Mouse (Mus musculus) cerebellum, adult 18-20 months (tissue): ENCODE results near the gene Racgap1.

ENCODE experiments used
- DNase-seq, 2 experiments: peaks; one replicate each; pipeline ENCODE4 v3.0.0; 2021

The Racgap1 gene

DNA sequence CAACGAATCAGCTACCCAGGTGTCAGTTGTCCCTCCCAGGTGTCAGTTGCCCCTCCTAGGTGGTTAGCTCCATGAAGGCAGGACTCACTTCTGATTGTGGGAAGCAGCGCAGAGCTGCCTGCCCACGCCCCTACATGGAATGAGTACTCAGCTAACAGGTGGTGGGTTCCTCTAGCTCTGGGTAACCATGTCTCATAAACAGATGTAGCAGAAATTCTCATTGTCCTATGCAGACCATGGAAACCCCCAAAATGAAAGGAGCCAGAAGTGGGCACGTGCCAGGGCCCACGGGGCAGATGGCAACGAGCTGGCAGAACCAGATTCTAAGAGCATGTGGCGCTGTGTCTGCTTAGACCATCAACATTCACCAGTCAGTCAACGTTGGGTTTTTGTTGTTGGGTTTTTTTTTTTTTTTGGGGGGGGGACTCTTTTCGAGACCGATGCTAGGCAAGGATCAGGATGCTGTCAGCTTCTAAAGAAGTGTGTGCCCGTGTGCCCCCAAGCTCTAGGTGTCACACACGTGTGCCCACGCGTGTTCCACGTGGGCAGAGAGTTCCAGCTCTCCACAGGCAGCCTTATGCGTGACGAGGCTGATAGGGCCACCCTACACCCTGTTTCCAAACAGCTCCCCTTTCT is 12.6 kb upstream of the Racgap1 start:
- peak in 1 of 2 experiments; percentile 34 for DNase-seq

DNA sequence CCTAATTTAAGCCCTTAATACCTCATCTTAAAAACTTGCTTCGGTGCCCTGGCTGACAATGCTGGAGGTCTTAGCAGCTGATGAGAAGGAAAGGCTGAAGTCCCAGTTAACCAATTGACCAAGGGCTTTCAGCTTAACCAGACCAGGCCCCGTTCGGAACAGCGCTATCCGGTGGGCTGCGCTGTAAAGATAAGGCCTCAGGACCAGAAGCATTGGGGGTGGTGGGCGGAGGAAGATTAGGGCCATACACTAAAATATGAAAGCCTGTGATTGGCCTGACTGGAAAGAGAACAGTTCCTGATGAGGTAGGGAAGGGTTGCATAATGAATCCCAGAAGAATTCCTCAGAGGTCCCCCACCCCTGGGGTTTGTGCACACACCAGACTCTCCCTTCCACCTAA is 10.9 kb upstream of the Racgap1 start:
- DNase-seq, result no peak

DNA sequence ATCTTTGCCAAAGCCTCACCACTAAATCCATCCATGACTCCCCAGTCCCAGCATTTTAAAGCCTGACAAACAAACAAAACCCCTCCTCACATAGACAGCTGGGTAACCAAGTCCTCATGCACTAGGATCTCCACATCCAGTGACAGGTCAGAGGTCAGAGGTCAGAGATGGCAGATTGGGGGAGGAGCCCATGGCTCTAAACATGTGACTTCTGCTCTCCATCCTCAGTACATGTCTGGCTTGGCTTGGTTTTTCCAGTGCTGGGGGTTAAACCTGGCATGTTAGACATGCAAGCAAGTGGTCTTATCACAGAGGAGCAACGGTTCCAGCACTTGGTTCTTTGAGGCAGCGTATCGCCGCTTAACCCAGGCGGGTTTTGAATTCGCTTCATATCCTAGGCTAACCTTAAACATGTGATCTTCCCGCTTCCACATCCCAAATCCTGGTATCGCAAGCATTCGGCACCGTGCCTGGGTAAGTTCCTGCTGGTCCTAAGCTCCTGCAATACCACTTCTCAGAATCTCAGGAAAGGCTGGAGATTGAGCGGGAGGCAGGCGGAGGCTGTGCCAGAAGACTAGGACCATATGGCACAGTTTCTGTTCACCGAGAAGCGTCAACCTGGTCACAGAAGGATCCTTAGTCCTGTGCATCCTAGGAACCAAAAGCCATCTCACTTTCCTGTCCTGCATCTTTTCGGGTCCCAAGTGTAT is 9.8 kb upstream of the Racgap1 start:
- peak; percentile 74 to 83 for DNase-seq

DNA sequence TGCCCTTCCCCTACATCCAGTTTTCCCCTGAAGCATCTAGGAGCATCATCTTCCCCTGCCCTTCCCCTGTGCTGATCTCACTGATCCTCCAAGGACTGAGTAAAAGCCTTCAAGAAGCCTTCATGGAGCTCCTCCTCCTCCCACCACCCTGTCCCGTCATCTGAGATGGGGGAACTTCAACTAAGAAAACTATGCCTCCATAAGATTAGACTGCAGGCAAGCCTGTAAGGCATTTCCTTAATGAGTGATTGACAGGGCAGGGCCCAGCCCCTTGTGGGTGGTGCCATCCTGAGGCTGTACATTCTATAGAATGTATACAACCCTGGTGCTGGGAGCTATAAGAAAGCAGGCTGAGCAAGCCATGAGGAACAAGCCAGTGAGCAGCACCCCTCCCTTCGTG is 7.0 kb upstream of the Racgap1 start:
- DNase-seq, result no peak

DNA sequence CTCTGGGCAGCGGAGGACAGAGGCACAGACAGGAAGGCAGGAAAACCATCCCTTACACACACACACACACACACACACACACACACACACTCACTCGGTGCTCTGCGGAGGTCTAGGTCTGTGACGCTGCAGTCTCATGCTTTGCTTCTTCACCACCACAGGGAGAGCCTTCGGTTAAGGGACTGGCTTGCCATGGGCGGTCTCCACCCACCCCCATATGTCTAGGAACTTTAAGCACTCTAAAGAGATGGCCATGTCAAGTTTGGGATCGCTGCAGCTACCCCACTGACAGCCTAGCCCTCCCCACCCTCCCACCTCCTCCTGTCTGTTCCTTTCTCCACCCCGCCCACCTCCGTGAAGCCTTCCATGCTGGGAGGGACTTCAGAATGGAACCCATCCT is 4.5 kb upstream of the Racgap1 start:
- DNase-seq, result no peak

DNA sequence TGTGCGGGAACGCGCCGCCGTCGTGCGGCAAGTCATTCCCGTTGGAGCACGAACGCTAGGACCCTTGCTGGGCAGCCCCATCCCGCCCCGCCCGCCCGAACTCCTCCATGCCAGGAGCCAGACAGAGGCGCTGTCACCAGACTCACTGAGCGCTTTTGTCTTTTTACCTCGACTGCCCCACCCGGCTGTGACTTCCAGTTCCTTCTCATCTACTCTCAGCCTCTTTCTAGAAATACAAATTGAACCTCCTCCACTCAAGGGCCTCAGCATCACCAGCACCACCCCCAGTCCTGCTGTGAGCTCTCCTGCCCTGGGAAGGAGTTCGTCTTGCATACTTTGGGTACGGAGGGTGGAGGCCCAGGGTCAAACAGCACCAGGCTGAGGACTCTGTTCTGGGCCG is 2.4 kb upstream of the Racgap1 start:
- DNase-seq, result no peak

DNA sequence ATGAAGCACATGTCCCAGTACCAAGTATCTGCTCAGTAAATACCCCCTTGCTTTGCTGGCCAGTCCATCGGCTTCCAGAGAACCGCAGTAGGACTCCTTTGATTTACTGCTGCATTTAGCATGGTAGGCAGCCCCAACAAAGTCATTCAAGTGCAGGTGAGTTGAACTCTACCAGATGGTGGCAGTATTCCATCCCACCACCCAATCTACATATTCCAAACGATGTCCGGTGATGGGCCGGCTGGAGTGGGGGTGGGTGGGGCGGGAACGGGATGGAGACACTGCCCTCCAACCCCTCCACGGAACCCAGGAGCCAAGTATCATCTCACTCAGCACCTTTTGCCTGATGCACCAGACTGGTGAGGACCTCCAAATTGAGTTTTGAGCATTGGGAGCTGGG is 1.8 kb upstream of the Racgap1 start:
- DNase-seq, result no peak

DNA sequence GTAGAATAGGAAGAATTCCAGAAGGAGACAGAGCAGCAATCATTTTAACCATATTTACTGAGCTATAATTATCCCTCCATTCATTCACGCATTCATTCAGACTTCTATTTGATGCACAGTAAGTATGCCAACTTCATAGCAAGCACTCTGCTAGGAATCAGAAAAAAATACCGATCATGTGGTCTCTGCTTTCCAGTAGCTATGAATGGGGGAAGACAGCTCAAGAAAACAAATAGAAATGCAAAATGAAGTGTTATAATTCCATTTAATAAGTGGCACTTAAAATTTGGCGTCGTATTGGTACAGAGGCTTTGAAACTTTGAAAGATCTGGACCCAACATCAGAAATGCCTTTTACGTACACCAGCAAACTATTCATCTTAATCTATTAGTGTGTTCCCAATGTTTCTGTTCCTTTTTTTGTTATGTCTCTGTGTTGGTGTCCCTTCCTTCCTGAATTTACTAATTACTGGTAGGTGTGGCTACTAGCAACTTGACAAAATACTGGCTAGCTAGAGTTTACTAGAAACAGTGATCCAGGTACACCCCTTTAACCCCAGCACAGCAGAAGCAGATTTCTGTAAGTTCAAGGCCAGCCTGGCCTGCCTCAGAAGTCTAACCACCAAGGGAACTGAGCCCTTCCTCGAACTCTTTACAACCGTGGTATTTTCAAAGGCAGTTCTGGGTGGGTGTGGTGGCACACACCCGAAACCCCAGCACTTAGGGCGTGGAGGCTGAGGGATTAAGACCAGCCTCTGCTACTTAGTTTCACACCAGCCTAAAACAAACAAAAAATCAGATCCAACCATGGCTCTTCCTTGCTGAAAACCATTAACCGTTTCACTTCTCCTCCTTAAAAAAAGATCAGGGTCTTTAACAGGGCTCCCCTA is 772 bp upstream of the Racgap1 start:
- DNase-seq, result no peak

DNA sequence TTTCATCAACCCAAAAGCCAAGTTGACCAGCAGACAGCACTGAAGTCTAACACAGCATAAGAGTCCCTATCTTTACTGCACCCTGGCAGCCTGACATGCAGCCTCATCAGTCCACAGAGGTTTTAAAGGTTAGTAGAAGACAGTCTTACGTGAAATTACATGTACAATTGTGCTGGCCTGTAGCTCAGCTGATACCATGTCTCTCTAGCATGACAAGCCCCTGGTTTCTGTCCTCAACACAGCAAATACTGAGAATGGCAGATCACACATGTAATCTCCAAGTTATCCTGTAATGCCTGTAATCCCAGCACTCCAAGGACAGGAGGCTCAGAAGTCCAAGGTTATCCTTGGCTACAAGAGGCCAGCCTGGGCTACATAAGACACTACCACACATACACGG is 1.2 kb downstream of the Racgap1 start:
- DNase-seq, result no peak

DNA sequence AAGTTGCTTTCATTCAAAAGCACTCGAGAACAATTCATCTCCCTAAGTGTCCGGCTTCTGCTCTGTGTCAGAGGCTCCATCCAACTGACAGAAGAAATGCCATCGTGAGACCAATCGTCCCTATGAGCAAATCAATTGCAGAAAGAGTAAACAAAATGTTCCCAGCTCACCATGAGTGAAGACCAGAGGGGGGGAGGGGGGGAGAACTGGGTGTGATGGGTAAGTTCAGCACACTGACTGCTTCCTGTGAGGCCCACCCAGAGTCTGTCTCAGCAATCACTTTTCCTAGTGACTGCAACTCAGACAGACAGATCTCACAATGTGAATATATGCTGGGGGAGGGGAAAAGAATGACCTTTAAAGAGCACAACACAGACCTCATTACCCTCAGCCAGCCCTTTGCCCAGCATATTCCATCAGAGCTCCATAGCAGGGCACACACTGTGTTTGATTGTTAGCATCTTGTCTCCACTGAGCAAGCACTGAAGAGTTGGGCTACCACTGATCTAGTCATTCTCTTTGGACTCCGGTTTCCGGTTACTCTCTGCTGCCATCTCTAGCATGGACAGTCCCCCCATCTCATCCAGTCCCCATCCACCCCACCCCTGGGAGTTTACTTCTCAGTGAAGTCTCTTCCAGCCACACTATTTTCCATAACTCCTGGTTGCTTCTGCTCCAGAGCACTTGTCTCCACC is 2.2 kb downstream of the Racgap1 start:
- DNase-seq, result no peak

DNA sequence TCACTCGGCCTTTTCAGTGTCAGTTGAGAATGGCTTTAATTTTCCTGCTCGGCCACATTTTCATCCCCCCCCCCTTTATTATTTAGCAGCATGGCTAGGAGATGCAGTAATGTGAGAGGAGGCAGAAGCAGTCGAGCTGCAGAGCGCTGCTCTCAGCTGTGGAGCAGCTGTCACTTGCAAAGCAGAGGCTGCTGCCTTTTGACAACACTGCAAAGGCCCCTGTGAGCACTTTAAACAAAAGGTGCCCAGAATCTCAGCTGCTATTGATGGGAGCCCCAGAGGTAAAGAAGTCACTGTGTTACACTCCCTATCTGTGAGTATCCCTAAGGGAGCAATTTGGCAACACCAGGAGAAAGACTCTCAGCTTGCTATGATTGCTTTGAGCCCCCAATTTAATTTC is 3.1 kb downstream of the Racgap1 start:
- DNase-seq, result no peak

DNA sequence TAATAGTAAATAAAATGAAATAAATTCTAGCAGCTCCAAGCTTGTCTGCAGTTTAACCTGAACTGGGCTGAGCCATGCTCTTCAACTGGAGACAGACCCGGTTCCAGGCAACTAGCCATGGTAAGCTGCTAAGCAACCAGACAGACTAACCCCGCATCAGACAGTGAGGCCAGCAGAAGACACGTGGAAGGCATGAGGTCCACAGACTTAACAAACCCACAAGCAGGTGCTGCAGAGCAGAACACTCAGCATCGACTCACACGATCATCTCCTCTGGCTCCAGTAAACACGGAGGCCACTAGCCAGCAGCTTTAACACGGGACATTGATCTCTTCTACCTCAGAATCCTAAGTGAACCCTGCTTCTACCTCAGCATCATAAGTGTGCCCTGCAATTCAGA is 6.7 kb downstream of the Racgap1 start:
- DNase-seq, result peak in 1 of 2 experiments; percentile 55

DNA sequence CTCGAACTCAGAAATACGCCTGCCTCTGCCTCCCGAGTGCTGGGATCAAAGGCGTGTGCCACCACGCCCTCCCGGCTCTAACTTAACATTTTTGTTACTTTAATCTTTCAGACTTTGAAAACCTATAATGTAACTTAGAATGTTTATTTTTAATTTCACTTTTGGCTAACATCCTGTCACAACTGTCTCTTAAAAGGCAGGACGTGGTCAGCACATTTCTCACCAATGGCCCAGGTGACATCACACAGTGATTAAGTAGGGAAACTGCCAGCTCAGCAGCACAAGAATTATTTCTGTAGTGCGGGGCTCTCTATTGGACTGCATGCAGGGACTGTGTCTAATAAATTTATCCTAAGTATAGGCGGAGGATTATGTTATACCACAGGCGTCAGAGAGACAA is 7.6 kb downstream of the Racgap1 start:
- DNase-seq, result no peak

DNA sequence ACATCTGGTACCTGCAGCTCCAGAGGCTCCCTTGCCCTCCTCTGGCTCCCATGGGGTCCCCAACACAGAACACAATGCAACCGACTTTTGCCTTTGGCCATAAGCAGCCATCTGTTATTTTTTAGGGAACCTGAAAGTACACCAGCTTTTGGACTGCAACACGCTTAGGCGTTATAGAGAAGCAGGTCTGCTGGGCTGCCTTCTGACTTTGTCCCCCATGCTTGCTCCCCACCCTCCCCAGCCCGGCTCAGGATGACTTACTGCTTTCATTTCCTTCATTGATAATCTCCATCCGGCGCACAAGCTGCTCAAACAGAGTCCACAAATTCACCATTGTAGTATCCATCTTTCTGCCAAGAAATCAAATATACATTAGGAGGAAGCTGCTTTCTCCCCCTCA is 8.8 kb downstream of the Racgap1 start:
- no peak for DNase-seq

DNA sequence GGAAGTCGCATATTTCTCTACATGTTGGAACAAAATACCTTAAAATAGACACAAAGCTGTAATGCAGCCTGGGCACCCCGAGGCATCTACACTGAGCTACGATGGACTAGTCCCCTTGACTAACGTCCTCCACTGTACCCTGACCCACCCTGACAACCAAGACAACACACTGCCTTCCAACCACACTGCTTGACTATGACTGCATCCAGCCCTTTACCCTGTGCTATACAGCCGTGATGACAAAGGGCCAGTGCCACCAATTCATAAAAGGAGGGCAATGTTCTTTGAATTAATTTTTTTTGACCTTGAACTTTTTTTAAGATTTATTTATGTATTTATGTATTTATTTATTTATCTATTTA is 13.4 kb downstream of the Racgap1 start:
- DNase-seq, result no peak

DNA sequence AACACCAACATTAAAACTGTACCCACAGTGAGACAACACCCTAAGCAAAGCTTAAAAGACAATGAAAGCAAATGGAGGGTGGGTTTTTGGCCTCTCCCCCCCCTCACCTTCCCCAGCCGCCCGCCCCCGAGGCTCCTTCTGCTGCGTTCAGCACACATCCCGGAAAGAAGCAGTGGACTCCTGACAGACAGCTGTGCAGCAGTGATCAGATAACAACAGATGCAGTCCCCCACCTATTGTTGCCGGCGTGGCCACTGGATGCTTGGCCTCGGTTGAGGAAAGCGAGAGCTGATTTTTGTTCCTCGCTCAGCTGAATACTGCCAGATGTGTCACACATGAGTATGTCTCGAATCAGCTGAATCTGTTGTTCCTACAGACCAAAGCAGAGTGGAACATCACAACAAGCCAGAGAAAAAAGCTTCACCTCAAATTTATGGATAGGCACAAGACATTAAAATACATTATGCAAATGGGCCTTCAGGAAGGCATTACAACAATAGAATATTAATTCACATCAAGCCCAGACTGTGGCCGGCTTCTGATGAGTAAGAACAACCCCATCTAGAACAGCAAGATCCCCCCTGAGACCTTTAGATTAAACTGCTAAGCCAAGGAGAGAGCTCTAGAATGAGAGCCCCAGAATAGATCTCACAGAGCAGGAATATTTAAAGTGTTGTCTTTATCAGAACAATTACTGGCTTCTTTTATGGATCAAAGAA is 13.9 kb downstream of the Racgap1 start:
- no peak for DNase-seq

DNA sequence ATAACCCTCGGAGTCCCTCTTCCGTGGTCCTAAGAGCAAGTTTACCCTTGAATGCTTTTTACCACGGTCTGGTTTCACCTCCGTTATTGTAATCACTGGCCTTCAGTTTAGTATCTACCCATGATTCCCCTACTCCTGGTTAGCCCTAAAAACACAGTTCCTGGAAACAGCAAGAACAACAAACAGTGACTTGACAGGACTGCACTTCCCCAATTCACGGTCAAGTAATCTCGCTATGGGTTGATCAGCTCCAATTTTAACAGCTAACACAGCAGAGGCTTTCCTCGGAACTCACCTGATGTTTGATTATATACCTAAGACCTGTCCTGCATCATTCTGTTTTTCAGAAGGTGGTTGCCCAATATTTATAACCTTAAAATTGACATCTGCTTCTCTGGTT is 16.8 kb downstream of the Racgap1 start:
- DNase-seq, result no peak

DNA sequence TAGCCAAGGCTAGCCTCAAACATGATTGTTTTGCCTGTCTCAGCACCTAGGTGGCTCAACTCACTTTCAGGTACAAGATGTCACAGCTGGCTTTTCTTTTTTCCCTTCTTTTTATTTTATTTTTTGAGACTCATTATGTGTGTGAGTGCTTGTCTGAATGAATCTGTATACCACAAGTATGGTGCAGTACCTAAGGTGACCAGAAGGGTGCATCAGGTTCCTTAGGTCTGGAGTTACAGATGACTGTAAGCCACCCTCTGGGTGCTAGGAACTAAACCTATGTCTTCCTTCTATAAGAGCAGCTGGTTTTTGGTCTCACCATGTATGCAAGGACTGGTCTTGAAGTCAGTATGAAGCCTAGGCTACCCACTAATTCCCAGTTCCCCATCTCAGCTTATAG is 19.8 kb downstream of the Racgap1 start:
- DNase-seq, result no peak

DNA sequence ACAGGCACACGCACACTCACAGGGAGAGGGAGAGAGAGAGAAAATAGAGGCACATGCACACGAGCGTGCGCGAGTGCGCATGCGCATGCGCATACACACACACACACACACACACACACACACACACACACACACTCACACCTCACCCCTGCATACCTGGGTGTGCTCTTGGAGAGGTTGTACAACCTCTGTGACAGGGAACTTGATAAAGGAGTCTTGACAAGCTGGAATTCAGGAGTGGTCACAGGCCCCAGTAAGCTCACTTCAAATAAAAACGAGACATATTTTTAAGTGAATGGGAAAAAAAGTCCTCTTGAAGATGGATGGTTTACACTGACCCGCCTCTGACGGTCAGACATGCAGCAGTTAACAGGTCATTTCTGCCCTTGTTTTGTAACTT is 29.4 kb downstream of the Racgap1 start:
- no peak for DNase-seq

DNA sequence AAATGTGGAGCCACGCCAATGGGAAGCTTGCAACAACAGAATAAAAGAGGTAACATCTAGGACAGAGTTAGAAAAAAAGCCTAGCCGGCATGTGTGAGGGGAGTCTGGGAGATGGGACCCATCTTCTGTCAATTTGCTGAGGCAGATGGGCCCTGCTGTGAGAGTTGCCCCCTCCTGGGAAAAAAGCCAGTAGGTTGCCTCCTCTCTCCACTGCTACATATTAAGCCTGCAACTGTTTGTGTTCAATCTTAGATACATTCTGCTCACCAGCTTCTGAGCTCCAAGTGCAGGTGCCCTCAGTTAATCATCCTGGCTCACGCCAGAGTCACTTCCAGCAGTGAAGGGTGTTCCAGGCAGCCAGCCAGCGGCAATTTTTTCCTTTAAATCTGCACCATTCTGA is 31.6 kb downstream of the Racgap1 start:
- peak; percentile 16 to 23 for DNase-seq

DNA sequence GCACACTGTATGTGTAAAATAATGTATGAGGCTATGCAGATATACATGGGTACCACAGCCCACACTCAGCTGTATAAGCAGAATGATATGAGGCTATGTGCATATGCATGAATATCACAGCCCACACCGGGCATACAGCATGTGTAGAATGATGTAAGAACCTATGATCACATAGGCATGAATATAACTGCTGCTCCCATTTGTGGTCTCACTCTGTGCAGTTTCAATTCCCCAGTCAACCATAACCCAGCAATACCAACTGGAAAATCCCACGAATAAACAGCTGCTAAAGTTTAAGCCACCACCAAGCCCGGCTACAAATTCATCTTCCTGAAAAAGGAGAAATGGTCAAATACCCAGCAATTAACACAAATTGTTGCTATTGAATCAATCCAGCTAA is 32.9 kb downstream of the Racgap1 start:
- no peak for DNase-seq

DNA sequence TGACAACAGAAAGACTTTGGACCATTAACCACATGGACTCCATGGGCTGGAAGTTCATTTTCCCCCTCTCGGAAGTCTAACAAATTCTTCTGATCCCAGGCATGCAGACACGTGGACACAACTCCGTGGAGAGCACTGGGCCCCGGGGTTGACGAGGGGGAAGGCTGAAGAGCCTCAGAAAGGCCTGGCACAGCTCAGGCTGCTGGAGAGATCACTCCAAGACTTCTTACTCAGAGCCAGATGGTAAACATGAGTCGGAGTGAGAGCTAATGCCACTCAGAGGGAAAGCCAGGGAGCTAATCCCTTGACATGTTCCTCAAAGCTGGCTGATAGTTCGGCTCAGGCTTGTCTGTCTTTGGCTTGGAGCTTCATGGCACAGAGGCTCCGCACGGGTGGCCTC is 36.2 kb downstream of the Racgap1 start:
- DNase-seq, result peak; percentile 36 to 40

DNA sequence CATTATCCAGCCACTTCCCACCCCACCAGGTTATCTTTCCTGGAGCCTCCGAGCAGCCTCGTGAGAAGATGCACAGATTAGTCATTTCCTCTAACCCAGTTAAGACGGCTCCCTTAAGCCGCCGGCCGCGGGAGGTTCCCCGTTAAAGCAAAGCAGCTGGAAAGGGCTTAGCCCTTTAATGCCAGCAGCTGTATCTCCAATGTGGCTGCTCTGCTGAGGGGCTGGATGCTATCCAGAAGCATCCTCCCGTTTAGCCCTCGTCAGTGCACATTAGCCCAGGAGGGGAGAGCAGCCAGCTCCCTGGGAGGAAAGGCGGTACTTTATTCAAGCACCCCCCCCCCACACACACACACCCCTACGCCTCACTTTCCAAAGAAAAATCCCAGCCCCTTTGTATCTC is 36.7 kb downstream of the Racgap1 start:
- DNase-seq, result no peak
